Mouse (Mus musculus): ENCODE data around the gene Gpr68. TPM values are rescaled to one million over a fixed set of nuclear protein-coding genes. Genes with fewer than 3 reads are reported as not detected.

Gpr68 gene
- total and polyA plus RNA-seq, 3 experiments: 0.04 TPM; not detected in 2

DNA sequence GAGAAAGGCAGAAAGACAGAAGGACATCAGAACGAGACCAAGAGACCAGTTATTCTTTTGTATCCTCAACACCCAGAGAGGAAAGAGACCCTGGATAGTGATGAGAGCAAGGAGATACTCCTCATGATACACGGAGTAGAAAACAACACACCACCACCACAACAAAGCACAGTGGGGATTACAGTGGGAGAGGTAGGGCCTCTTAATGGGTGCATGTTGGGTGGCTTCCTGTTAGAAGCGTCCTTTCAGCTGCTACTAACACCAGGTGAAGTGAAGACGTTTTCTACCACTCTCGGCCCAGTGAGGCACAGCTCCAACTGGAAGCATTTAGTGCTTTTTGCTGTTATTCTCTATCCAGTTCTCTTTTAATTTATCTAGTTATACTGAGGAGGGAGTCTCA is 1.1 kb downstream of the Gpr68 start:
- no peaks in the 10 kb centered on the region for H3K36me3 ChIP-seq (ENCODE audit: control insufficient read depth in 1 of 2, insufficient read depth in 2 of 2, low read length in 2 of 2)
- H3K79me2 ChIP-seq (ENCODE audit: control insufficient read depth, insufficient read depth, low read length, poor library complexity): no peaks in the 10 kb centered on the region
- no peaks in the 10 kb centered on the region for H3K9me3 ChIP-seq (replicated peaks; ENCODE audit: insufficient read depth, low read length)
- H3K27ac ChIP-seq (ENCODE audit: control insufficient read depth, low read depth, low read length): no peak overlapping the region
- no peak overlapping the region for H3K4me3 ChIP-seq (ENCODE audit: control insufficient read depth in 1 of 2, insufficient read depth in 1 of 2, low read depth in 2 of 2, low read length in 2 of 2)
- no peak for TF ChIP-seq ELF1 (IDR thresholded peaks at IDR 0.05; ENCODE audit: low read depth, low read length)
- TF ChIP-seq SMC3 (IDR thresholded peaks at IDR 0.05; ENCODE audit: low read depth, low read length): no peak
- TF ChIP-seq UBTF (IDR thresholded peaks at IDR 0.05; ENCODE audit: borderline replicate concordance, insufficient read depth, low read depth, low read length): no peak
- no peak overlapping the region for H3K9ac ChIP-seq (ENCODE audit: control insufficient read depth, low read depth, low read length, poor library complexity, severe bottlenecking)
- H3K4me1 ChIP-seq (ENCODE audit: control insufficient read depth in 1 of 2, insufficient read depth in 2 of 2, low read length in 2 of 2): no peaks in the 10 kb centered on the region
- peaks cover 10 to 11% of the 10 kb centered on the region in 2 experiments; a peak in 3 of 4 replicates for H3K27me3 ChIP-seq (ENCODE audit: control insufficient read depth in 1 of 2, insufficient read depth in 2 of 2, low read length in 2 of 2)
- DNase-seq (ENCODE audit: low read depth, low spot score): no peak

DNA sequence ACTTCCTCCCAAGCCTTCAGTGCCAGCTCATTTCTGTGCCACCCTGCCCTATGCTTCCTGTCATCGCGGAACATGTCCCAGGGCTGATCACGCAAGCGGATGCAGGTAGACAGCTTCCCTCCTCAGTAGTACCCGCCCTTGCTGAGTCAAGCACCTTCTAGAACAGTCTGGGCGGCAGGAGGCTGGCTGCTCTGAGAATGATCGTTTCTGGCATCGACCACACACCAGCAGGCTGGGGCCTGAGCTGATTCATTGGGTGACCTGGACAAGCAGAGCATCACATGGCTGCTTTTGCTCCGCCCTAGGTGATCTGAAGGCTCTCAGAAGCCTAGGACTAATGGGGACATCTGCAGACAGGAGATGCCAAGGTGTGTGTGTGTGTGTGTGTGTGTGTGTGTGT is 4.2 kb downstream of the Gpr68 start:
- no peak for DNase-seq (ENCODE audit: low read depth, low spot score)
- no peak overlapping the region for H3K4me3 ChIP-seq (ENCODE audit: control insufficient read depth in 1 of 2, insufficient read depth in 1 of 2, low read depth in 2 of 2, low read length in 2 of 2)
- H3K9ac ChIP-seq (ENCODE audit: control insufficient read depth, low read depth, low read length, poor library complexity, severe bottlenecking): no peak overlapping the region
- no peaks in the 10 kb centered on the region for H3K4me1 ChIP-seq (ENCODE audit: control insufficient read depth in 1 of 2, insufficient read depth in 2 of 2, low read length in 2 of 2)
- no peaks in the 10 kb centered on the region for H3K79me2 ChIP-seq (ENCODE audit: control insufficient read depth, insufficient read depth, low read length, poor library complexity)
- TF ChIP-seq BHLHE40 (IDR thresholded peaks at IDR 0.05; ENCODE audit: borderline replicate concordance, low read depth, low read length) (no peak), ZNF384 (IDR thresholded peaks at IDR 0.05; ENCODE audit: low read depth, low read length) (no peak), MAZ (IDR thresholded peaks at IDR 0.05; ENCODE audit: low read depth, low read length) (no peak), POLR2AphosphoS2 (IDR thresholded peaks at IDR 0.05; ENCODE audit: low read length) (no peak), POLR2AphosphoS5 (IDR thresholded peaks at IDR 0.05; ENCODE audit: borderline replicate concordance, low read depth, low read length) (no peak), TAL1 (IDR thresholded peaks at IDR 0.05; ENCODE audit: low read length) (no peak), ETS1 (IDR thresholded peaks at IDR 0.05; ENCODE audit: low read depth, low read length) (no peak), E2F4 (IDR thresholded peaks at IDR 0.05; ENCODE audit: borderline replicate concordance, low read depth, low read length) (no peak), ELF1 (IDR thresholded peaks at IDR 0.05; ENCODE audit: low read depth, low read length) (no peak), CHD2 (IDR thresholded peaks at IDR 0.05; ENCODE audit: low read length) (no peak), ZKSCAN1 (IDR thresholded peaks at IDR 0.05; ENCODE audit: low read depth, low read length) (no peak), EP300 (IDR thresholded peaks at IDR 0.05; ENCODE audit: low read depth in 1 of 2, low read length in 2 of 2) (no peak), KAT2A (conservative IDR thresholded peaks at IDR 0.05; ENCODE audit: low read depth, low read length) (no peak), ZMIZ1 (IDR thresholded peaks at IDR 0.05; ENCODE audit: low read depth, low read length) (no peak), SMC3 (IDR thresholded peaks at IDR 0.05; ENCODE audit: low read depth, low read length) (no peak), SIN3A (IDR thresholded peaks at IDR 0.05; ENCODE audit: low read length) (no peak), MYB (IDR thresholded peaks at IDR 0.05; ENCODE audit: low read depth, low read length) (no peak), USF2 (IDR thresholded peaks at IDR 0.05; ENCODE audit: borderline replicate concordance in 1 of 2, insufficient read depth in 1 of 2, low read depth in 1 of 2, low read length in 2 of 2) (no peak), MXI1 (IDR thresholded peaks at IDR 0.05; ENCODE audit: low read depth, low read length) (no peak), RAD21 (IDR thresholded peaks at IDR 0.05; ENCODE audit: low read depth, low read length) (no peak)
- H3K27me3 ChIP-seq (ENCODE audit: control insufficient read depth in 1 of 2, insufficient read depth in 2 of 2, low read length in 2 of 2): peaks cover 17% of the 10 kb centered on the region in 2 experiments
- H3K9me3 ChIP-seq (replicated peaks; ENCODE audit: insufficient read depth, low read length): no peaks in the 10 kb centered on the region
- H3K36me3 ChIP-seq (ENCODE audit: control insufficient read depth in 1 of 2, insufficient read depth in 2 of 2, low read length in 2 of 2): no peaks in the 10 kb centered on the region
- no peak overlapping the region for H3K27ac ChIP-seq (ENCODE audit: control insufficient read depth, low read depth, low read length)

All from MEL (cell line).